Mouse (Mus musculus) kidney, postnatal 0 days (tissue): ENCODE results near the gene Limk1. TPM values are rescaled to one million over a fixed set of nuclear protein-coding genes. Genes with fewer than 3 reads are reported as not detected.

Experiments
- ATAC-seq: fragments of 200-750 bp; cut with Nextera tagmentation; replicated peaks from 2 replicates; pipeline ENCODE4 v1.8.0; 2017; ENCODE audit warnings: low read depth, moderate number of reproducible peaks, moderate TSS enrichment, moderate library complexity; ENCODE audit not compliant: low FRiP score
- DNase-seq: peaks from one replicate; pipeline ENCODE4 v3.0.0-alpha.2; 2016; ENCODE audit warnings: low spot score
- H3K27ac ChIP-seq: fragments of 300-500 bp; sonication (generic); 2 replicates; pipeline ENCODE4 v1.5.1; 2014; ENCODE audit warnings: mild to moderate bottlenecking
- H3K27me3 ChIP-seq: fragments of 300-500 bp; sonication (generic); 2 replicates; pipeline ENCODE4 v1.6.1; 2014; ENCODE audit warnings: low read length, mixed read lengths; ENCODE audit not compliant: insufficient read depth
- H3K36me3 ChIP-seq: fragments of 300-500 bp; sonication (generic); 2 replicates; pipeline ENCODE4 v1.6.1; 2014; ENCODE audit warnings: low read length, mixed read lengths; ENCODE audit not compliant: insufficient read depth
- H3K4me1 ChIP-seq: fragments of 300-500 bp; sonication (generic); replicated peaks from 2 replicates; pipeline ENCODE4 v1.6.1; 2014; ENCODE audit warnings: antibody characterized with exemption, low read length, mixed read lengths; ENCODE audit not compliant: insufficient read depth
- H3K4me2 ChIP-seq: fragments of 300-500 bp; sonication (generic); 2 replicates; pipeline ENCODE4 v1.6.1; 2014; ENCODE audit warnings: mild to moderate bottlenecking, low read length, moderate library complexity, mixed read lengths
- H3K4me3 ChIP-seq: fragments of 300-500 bp; sonication (generic); replicated peaks from 2 replicates; pipeline ENCODE4 v1.5.1; 2014; ENCODE audit warnings: low read depth, low read length
- H3K9ac ChIP-seq: fragments of 300-500 bp; sonication (generic); 2 replicates; pipeline ENCODE4 v1.6.1; 2014; ENCODE audit warnings: low read depth, low read length
- H3K9me3 ChIP-seq: fragments of 300-500 bp; sonication (generic); replicated peaks from 2 replicates; pipeline ENCODE4 v1.6.1; 2016; ENCODE audit warnings: low read length, inconsistent platforms, mixed read lengths
- CTCF ChIP-seq: IDR thresholded peaks from 2 replicates; pipeline ENCODE4 v1.5.1; 2016; ENCODE audit warnings: antibody characterized with exemption, low read depth, mild to moderate bottlenecking, moderate library complexity
- WGBS: fragments of 180-500 bp; shearing (Covaris S2); extraction: QIAGEN DNeasy Blood & Tissue Kit; methylation state at CpG from one replicate; pipeline ENCODE4 v1.1.7; 2014; 5-methylcytosine and 5-hydroxymethylcytosine counted together
- polyA plus RNA-seq: library from polyadenylated mRNA; unstranded; fragments of >200 nt; fragmentation: Nextera tagmentation; extraction: Ambion mirVana; gene quantifications from 2 replicates; pipeline ENCODE4 v1.2.1, GENCODE M21; 2015

The Limk1 gene
- polyA plus RNA-seq, 1 experiment from 2014 or later, result 3.4 TPM

- H3K4me3 ChIP-seq, result no peak overlapping the region
- WGBS, result 93% methylated on average over 6 of the region's 6 CpGs
- H3K9me3 ChIP-seq, result no peaks in the 10 kb centered on the region
- DNase-seq (no peak), ATAC-seq (no peak)
- no peak for TF ChIP-seq CTCF
- no peak overlapping the region for H3K27ac ChIP-seq
- H3K36me3 ChIP-seq, result no peaks in the 10 kb centered on the region
- H3K9ac ChIP-seq, result no peak overlapping the region
- H3K27me3 ChIP-seq, result no peaks in the 10 kb centered on the region
- H3K4me2 ChIP-seq, result no peak overlapping the region
- H3K4me1 ChIP-seq, result peaks cover 18% of the 10 kb centered on the region; the same call in 1 of the 2 replicates
Measured at GRCm38 (mm10) chr5:134672611-134673010, 15.8 kb downstream of the Limk1 start.

- Histone ChIP-seq H3K4me2 (no peak overlapping the region), H3K9me3 (no peaks in the 10 kb centered on the region), H3K36me3 (no peaks in the 10 kb centered on the region), H3K4me3 (no peak overlapping the region), H3K27ac (no peak overlapping the region), H3K27me3 (no peaks in the 10 kb centered on the region), H3K4me1 (peaks cover 16% of the 10 kb centered on the region; the same call in 1 of the 2 replicates), H3K9ac (no peak overlapping the region)
- TF ChIP-seq CTCF, result no peak
- 89% methylated on average over 1 of the region's 1 CpGs for WGBS
- ATAC-seq, result no peak
- DNase-seq, result no peak
Measured at GRCm38 (mm10) chr5:134672198-134672516, 16.2 kb downstream of the Limk1 start.

GRCm38 (mm10) chr5:134671335-134672197 lies 16.8 kb downstream of the Limk1 start:
- Histone ChIP-seq H3K27ac (no peak overlapping the region), H3K9ac (no peak overlapping the region), H3K4me3 (no peak overlapping the region), H3K27me3 (no peaks in the 10 kb centered on the region), H3K9me3 (no peaks in the 10 kb centered on the region), H3K36me3 (no peaks in the 10 kb centered on the region), H3K4me2 (no peak overlapping the region), H3K4me1 (peaks cover 10% of the 10 kb centered on the region; the same call in 1 of the 2 replicates)
- no peak for TF ChIP-seq CTCF
- WGBS, result 60% methylated on average over 17 of the region's 17 CpGs
- DNase-seq (no peak), ATAC-seq (no peak)

- Histone ChIP-seq H3K9me3 (no peaks in the 10 kb centered on the region), H3K4me2 (no peak overlapping the region), H3K4me3 (no peak overlapping the region), H3K27ac (no peak overlapping the region), H3K36me3 (no peaks in the 10 kb centered on the region), H3K9ac (no peak overlapping the region), H3K27me3 (no peaks in the 10 kb centered on the region), H3K4me1 (no peaks in the 10 kb centered on the region)
- no peak for DNase-seq
- WGBS, result 80% methylated on average over 20 of the region's 20 CpGs
- TF ChIP-seq CTCF, result 0 out of 2 replicates have a peak, but pooled peaks have one; percentile 9
- ATAC-seq, result no peak
Measured at GRCm38 (mm10) chr5:134669001-134669708, 19.2 kb downstream of the Limk1 start.

- no peaks in the 10 kb centered on the region for H3K36me3 ChIP-seq
- no peaks in the 10 kb centered on the region for H3K27me3 ChIP-seq
- H3K9ac ChIP-seq, result no peak overlapping the region
- no peak overlapping the region for H3K27ac ChIP-seq
- H3K4me1 ChIP-seq, result no peaks in the 10 kb centered on the region
- TF ChIP-seq CTCF, result peak; percentile 61
- H3K9me3 ChIP-seq, result no peaks in the 10 kb centered on the region
- WGBS, result 44% methylated on average over 8 of the region's 8 CpGs
- ATAC-seq (no peak; the same call in 1 of the 2 replicates), DNase-seq (peak; percentile 47)
- no peak overlapping the region for H3K4me3 ChIP-seq
- H3K4me2 ChIP-seq, result no peak overlapping the region
Measured at GRCm38 (mm10) chr5:134668495-134668894, 19.9 kb downstream of the Limk1 start.

- H3K27me3 ChIP-seq, result no peaks in the 10 kb centered on the region
- H3K4me2 ChIP-seq, result no peak overlapping the region
- no peaks in the 10 kb centered on the region for H3K9me3 ChIP-seq
- 73% methylated on average over 4 of the region's 4 CpGs for WGBS
- ATAC-seq, result no peak
- H3K4me3 ChIP-seq, result no peak overlapping the region
- no peak for TF ChIP-seq CTCF
- H3K27ac ChIP-seq, result no peak overlapping the region
- peaks cover 12% of the 10 kb centered on the region; the same call in 1 of the 2 replicates for H3K36me3 ChIP-seq
- DNase-seq, result no peak
- no peak overlapping the region for H3K9ac ChIP-seq
- no peaks in the 10 kb centered on the region for H3K4me1 ChIP-seq
Measured at GRCm38 (mm10) chr5:134656708-134657107, 31.7 kb downstream of the Limk1 start.
